Mouse (Mus musculus) lung, adult 2 months (tissue): ENCODE data around the gene Gm42372.

Source experiments
- CTCF ChIP-seq: fragments of 200-500 bp; IDR thresholded peaks from 2 replicates; pipeline ENCODE4 v1.5.1; 2011; ENCODE audit warnings: mild to moderate bottlenecking, low read length, control low read depth; ENCODE audit not compliant: insufficient read depth
- POLR2A ChIP-seq: fragments of 200-500 bp; IDR thresholded peaks from 2 replicates; pipeline ENCODE4 v1.6.1; 2011; ENCODE audit warnings: low read depth, mild to moderate bottlenecking, control low read depth, low read length, borderline replicate concordance; ENCODE audit errors: extremely low read depth

DNA sequence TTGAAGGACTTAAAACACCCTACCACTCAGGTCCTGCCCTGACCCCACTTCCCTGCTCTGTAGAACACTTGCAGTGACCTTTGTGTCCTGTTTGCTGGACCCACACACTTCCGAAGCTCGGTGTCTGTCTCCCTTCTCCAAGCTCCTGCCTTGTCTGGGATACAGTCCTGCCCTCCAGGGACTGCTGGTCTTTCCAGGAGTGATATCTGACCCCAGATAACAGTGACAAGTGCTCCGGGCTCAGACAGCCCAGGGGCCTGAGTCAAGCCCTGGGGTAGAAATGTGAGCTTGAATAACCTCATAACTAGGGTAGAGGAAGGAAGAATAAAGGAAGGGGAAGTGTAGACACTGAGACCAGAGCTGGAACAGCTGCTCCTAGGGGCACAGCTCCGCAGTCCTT lies 40.8 kb downstream of the Gm42372 start:
- TF ChIP-seq CTCF (no peak), POLR2A (no peak)
